Mouse (Mus musculus): ENCODE data around the gene Mrpl49.

DNA sequence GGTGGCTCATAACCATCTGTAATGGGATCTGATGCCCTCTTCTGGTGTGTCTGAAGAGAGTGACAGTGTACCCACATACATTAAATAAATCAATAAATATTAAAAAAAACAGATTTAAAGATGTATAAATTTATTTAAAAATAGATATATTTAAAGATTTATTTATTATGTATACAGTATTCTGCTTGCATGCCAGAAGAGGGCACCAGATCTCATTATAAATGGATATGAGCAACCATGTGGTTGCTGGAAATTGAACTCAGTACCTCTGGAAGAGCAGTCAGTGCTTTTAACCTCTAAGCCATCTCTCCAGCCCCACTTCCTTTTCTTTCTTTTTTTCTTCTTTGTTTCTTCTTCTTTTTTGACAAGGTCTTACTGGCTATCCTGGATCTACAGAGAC lies 17.6 kb downstream of the Mrpl49 start:
- no peak for TF ChIP-seq CTCF (IDR thresholded peaks at IDR 0.05; ENCODE audit: borderline replicate concordance, insufficient read depth, low read length)
- no peak for TF ChIP-seq POLR2A (IDR thresholded peaks at IDR 0.05; ENCODE audit: low read depth, low read length)
